Mouse (Mus musculus): Measurements from ENCODE around the gene Psg22.
"Not testable (repeated sequence)": the region's sequence is repeated elsewhere in the genome, so short reads cannot be mapped to it uniquely, and the experiment has no call there.

GRCm38 (mm10) chr7:18760152-18760551 is 42.3 kb downstream of the Psg22 start:
- not testable (repeated sequence) for TF ChIP-seq POLR2A (IDR thresholded peaks at IDR 0.05; ENCODE audit: low read depth, low read length); CTCF (conservative IDR thresholded peaks at IDR 0.05; ENCODE audit: insufficient read depth, insufficient read length, low read depth, low read length)
